Mouse (Mus musculus): ENCODE data around the gene Trim47.

The Trim47 gene

GRCm38 (mm10) chr11:116064187-116064867 is 62.7 kb downstream of the Trim47 start:
- no peak for DNase-seq (ENCODE audit: low read depth in 2 of 2, low spot score in 2 of 2)

GRCm38 (mm10) chr11:116063562-116063961 is 63.4 kb downstream of the Trim47 start:
- no peak for DNase-seq (ENCODE audit: low read depth in 2 of 2, low spot score in 2 of 2)

- DNase-seq (ENCODE audit: low read depth in 2 of 2, low spot score in 2 of 2), result no peak
These were observed 64.5 kb downstream of the Trim47 start for GRCm38 (mm10) chr11:116062521-116062920.

GRCm38 (mm10) chr11:116061641-116062415 is 65.2 kb downstream of the Trim47 start:
- no peak for DNase-seq (ENCODE audit: low read depth in 2 of 2, low spot score in 2 of 2)

GRCm38 (mm10) chr11:116060596-116060995 is 66.4 kb downstream of the Trim47 start:
- no peak for DNase-seq (ENCODE audit: low read depth in 2 of 2, low spot score in 2 of 2)

GRCm38 (mm10) chr11:116059691-116060025 is 67.4 kb downstream of the Trim47 start:
- no peak for DNase-seq (ENCODE audit: low read depth in 2 of 2, low spot score in 2 of 2)

GRCm38 (mm10) chr11:116058868-116059690 is 67.9 kb downstream of the Trim47 start:
- DNase-seq (ENCODE audit: low read depth in 2 of 2, low spot score in 2 of 2), result no peak

- DNase-seq (ENCODE audit: low read depth in 2 of 2, low spot score in 2 of 2), result no peak
These were observed 68.9 kb downstream of the Trim47 start for GRCm38 (mm10) chr11:116058022-116058614.

GRCm38 (mm10) chr11:116057237-116057881 is 69.7 kb downstream of the Trim47 start:
- DNase-seq (ENCODE audit: low read depth in 2 of 2, low spot score in 2 of 2), result no peak

- no peak for DNase-seq (ENCODE audit: low read depth in 2 of 2, low spot score in 2 of 2)
These were observed 71.1 kb downstream of the Trim47 start for GRCm38 (mm10) chr11:116055873-116056272.

Data from CD8-positive naive resting alpha-beta T cell, adult 2 months (primary cell).